Mouse (Mus musculus): ENCODE measurements at regions not wholly inside any gene's neighbourhood (a gene's known extent, or its start where the extent isn't known, plus 50 kb on each side); places are given as distances from the start of the nearest gene placed in this dataset.

GRCm38 (mm10) chr14:72293677-72294387, 197.8 kb downstream of the Gm9195 start:
- no peak overlapping the region for H3K4me3 ChIP-seq (replicated peaks; ENCODE audit: extremely low read depth, low read depth, low read length)
- TF ChIP-seq POLR2A (IDR thresholded peaks at IDR 0.05; ENCODE audit: borderline replicate concordance, extremely low read depth, low read depth, low read length): no peak
- TF ChIP-seq CTCF (IDR thresholded peaks at IDR 0.05; ENCODE audit: insufficient read depth, low read length): no peak
- 60% methylated on average over 9 of the region's 9 CpGs for WGBS
- no peaks in the 10 kb centered on the region for H3K4me1 ChIP-seq (ENCODE audit: control insufficient read depth, insufficient read depth, low read length)
- DNase-seq: peak; percentile 63

GRCm38 (mm10) chr14:72292656-72293299, 198.9 kb downstream of the Gm9195 start:
- TF ChIP-seq CTCF (IDR thresholded peaks at IDR 0.05; ENCODE audit: insufficient read depth, low read length) (no peak), POLR2A (IDR thresholded peaks at IDR 0.05; ENCODE audit: borderline replicate concordance, extremely low read depth, low read depth, low read length) (no peak)
- 69% methylated on average over 7 of the region's 7 CpGs for WGBS
- no peak overlapping the region for H3K4me3 ChIP-seq (replicated peaks; ENCODE audit: extremely low read depth, low read depth, low read length)
- H3K4me1 ChIP-seq (ENCODE audit: control insufficient read depth, insufficient read depth, low read length): no peaks in the 10 kb centered on the region
- DNase-seq: peak; percentile 31

GRCm38 (mm10) chr14:72277309-72277708, 214.3 kb downstream of the Gm9195 start:
- 69% methylated on average over 4 of the region's 4 CpGs for WGBS
- H3K4me1 ChIP-seq (ENCODE audit: control insufficient read depth, insufficient read depth, low read length): no peaks in the 10 kb centered on the region
- DNase-seq: no peak
- TF ChIP-seq POLR2A (IDR thresholded peaks at IDR 0.05; ENCODE audit: borderline replicate concordance, extremely low read depth, low read depth, low read length) (no peak), CTCF (IDR thresholded peaks at IDR 0.05; ENCODE audit: insufficient read depth, low read length) (no peak)
- no peak overlapping the region for H3K4me3 ChIP-seq (replicated peaks; ENCODE audit: extremely low read depth, low read depth, low read length)

GRCm38 (mm10) chr14:72259255-72259654, 232.4 kb downstream of the Gm9195 start:
- no peak for DNase-seq
- WGBS: 34% methylated on average over 2 of the region's 2 CpGs
- TF ChIP-seq POLR2A (IDR thresholded peaks at IDR 0.05; ENCODE audit: borderline replicate concordance, extremely low read depth, low read depth, low read length): no peak

GRCm38 (mm10) chr14:72241872-72242271, 249.8 kb downstream of the Gm9195 start:
- H3K4me1 ChIP-seq (ENCODE audit: control insufficient read depth, insufficient read depth, low read length): no peaks in the 10 kb centered on the region
- no peak for DNase-seq
- 74% methylated on average over 4 of the region's 4 CpGs for WGBS
- H3K4me3 ChIP-seq (replicated peaks; ENCODE audit: extremely low read depth, low read depth, low read length): no peak overlapping the region
- TF ChIP-seq CTCF (IDR thresholded peaks at IDR 0.05; ENCODE audit: insufficient read depth, low read length) (no peak), POLR2A (IDR thresholded peaks at IDR 0.05; ENCODE audit: borderline replicate concordance, extremely low read depth, low read depth, low read length) (no peak)

More at GRCm38 (mm10) chr14:72259255-72259654, 232.4 kb downstream of the Gm9195 start:
- H3K4me3 ChIP-seq (replicated peaks; ENCODE audit: extremely low read depth, low read depth, low read length): no peak overlapping the region
- H3K4me1 ChIP-seq (ENCODE audit: control insufficient read depth, insufficient read depth, low read length): no peaks in the 10 kb centered on the region

- Histone ChIP-seq H3K4me1 (ENCODE audit: control insufficient read depth, insufficient read depth, low read length) (no peaks in the 10 kb centered on the region), H3K4me3 (replicated peaks; ENCODE audit: extremely low read depth, low read depth, low read length) (no peak overlapping the region)
- DNase-seq: no peak
- WGBS: 37% methylated on average over 4 of the region's 4 CpGs
- TF ChIP-seq POLR2A (IDR thresholded peaks at IDR 0.05; ENCODE audit: borderline replicate concordance, extremely low read depth, low read depth, low read length) (no peak), CTCF (IDR thresholded peaks at IDR 0.05; ENCODE audit: insufficient read depth, low read length) (no peak)
Observed at GRCm38 (mm10) chr14:72240272-72240671, 251.4 kb downstream of the Gm9195 start.

GRCm38 (mm10) chr14:72238344-72238743, 253.3 kb downstream of the Gm9195 start:
- no peak for DNase-seq
- no peak for TF ChIP-seq POLR2A (IDR thresholded peaks at IDR 0.05; ENCODE audit: borderline replicate concordance, extremely low read depth, low read depth, low read length)
- TF ChIP-seq CTCF (IDR thresholded peaks at IDR 0.05; ENCODE audit: insufficient read depth, low read length): no peak
- no peaks in the 10 kb centered on the region for H3K4me1 ChIP-seq (ENCODE audit: control insufficient read depth, insufficient read depth, low read length)
- H3K4me3 ChIP-seq (replicated peaks; ENCODE audit: extremely low read depth, low read depth, low read length): no peak overlapping the region
- WGBS: 89% methylated on average over 4 of the region's 4 CpGs

GRCm38 (mm10) chr14:72234234-72235075, 257.2 kb downstream of the Gm9195 start:
- DNase-seq: no peak
- Histone ChIP-seq H3K4me1 (ENCODE audit: control insufficient read depth, insufficient read depth, low read length) (no peaks in the 10 kb centered on the region), H3K4me3 (replicated peaks; ENCODE audit: extremely low read depth, low read depth, low read length) (no peak overlapping the region)
- TF ChIP-seq CTCF (IDR thresholded peaks at IDR 0.05; ENCODE audit: insufficient read depth, low read length) (no peak), POLR2A (IDR thresholded peaks at IDR 0.05; ENCODE audit: borderline replicate concordance, extremely low read depth, low read depth, low read length) (no peak)
- WGBS: 70% methylated on average over 6 of the region's 6 CpGs

- H3K4me3 ChIP-seq (replicated peaks; ENCODE audit: extremely low read depth, low read depth, low read length): no peak overlapping the region
- WGBS: 58% methylated on average over 5 of the region's 5 CpGs
- DNase-seq: no peak
Observed at GRCm38 (mm10) chr14:72227853-72228252, 263.8 kb downstream of the Gm9195 start.

More at GRCm38 (mm10) chr14:72227853-72228252, 263.8 kb downstream of the Gm9195 start:
- H3K4me1 ChIP-seq (ENCODE audit: control insufficient read depth, insufficient read depth, low read length): no peaks in the 10 kb centered on the region
- TF ChIP-seq POLR2A (IDR thresholded peaks at IDR 0.05; ENCODE audit: borderline replicate concordance, extremely low read depth, low read depth, low read length): no peak
- TF ChIP-seq CTCF (IDR thresholded peaks at IDR 0.05; ENCODE audit: insufficient read depth, low read length): no peak
